Mouse (Mus musculus) 3134 (cell line): Measurements from ENCODE around the gene Sars.
A peak's percentile ranks its signal among the peaks of the same experiment; 100 is the strongest.

Experiments
- DNase-seq: peaks from one replicate; pipeline ENCODE4 v3.0.0-alpha.2; 2011; ENCODE audit warnings: low spot score; ENCODE audit not compliant: insufficient read length; ENCODE audit errors: extremely low read depth

Sars gene

DNA sequence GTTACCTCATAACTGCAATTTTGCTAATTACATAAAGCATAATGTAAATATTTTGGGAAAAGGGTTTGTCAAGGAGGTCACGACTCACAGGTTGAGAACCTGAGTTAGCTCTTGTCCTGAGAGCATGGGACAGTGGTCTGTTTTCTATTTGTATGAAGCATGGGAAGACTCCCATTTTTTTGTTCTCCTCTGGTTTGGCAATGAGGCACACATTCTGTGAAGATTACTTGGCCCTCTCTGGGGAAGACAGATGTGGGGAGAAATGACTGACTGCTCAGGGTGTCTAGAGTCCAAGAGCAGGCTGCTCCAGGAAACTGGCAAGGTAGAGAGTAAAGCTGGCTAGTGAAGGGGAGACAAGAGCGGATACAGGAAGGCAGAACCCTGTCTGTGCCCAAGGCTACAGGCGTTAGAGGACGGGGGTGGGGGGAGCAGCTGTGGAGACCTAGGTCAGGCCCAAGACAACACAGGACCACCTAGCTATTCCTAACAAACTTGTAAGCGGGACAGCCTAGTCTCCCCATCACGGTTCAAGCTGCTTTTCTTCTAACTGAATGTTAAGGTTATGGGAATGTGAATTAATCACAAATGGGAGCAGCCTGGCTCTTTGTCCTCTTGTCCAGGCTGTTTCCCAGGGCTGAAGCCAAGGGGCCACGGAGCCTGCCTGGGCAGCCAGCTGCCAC, 19.9 kb downstream of the Sars start:
- no peak for DNase-seq

DNA sequence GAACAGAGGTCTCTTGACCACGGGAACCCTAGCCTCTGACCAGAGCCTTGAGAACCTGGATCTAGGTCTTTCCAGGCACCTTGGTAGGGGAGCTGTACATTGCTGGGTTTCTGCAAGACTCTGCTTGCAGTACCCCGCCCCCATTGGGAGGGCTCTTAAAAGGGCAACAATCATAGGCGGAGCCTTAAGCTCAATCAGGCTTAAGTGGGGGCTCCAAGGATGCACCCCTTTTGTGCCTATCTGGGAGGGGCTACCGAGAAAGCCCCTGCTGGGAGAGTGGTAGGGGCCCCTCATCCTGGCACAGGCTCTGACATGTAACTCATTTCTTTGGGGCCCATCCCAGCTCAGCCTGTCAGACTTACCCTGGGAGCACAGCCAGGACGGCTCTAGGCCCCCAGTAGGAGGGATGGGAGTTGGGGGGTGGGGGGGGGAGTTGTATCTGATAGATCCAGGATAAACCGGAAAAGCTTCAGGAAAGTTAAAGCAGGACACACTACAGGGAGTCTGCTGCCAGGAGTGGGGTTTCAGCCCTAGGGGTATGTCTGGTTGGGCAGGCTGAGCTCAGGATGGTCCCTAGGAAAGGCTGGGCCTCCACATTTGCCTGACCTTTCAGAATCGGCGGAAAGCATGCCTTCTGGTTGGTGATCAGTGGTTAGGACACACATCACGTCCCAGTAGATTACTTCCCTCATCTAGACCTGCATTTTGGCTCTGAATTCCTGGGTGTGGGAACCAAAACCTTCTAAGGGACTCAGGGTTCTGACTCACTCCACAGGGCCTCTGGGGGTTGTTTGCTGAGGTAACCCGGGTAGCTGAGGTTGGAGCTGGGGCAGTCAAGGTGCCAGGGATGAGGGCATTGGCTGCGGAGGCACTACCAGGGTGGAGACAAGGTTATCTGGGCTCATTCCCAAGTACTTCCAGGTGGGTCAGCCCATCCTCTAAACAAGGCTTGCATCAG, 20.9 kb downstream of the Sars start:
- peak; percentile 52 for DNase-seq

DNA sequence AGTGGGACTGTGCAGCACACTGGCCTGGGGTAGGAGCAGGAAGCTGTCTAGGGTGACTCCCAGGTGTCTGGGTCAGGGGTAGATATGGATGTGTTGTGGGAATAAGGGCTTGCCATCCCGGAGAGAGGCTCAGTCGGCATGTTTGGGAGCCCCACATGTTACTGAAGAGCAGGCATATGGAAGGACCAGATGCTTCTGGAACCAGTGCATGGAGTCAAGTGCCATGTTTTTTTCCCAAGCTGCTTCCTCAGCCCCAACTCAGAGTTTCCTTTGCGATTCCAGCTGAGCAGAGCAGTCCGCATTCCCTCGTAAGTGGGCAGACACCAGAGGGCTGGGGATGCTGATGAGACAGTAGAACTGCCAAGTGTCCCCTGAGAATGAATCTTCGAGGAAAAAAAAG, 22.0 kb downstream of the Sars start:
- DNase-seq, result no peak

DNA sequence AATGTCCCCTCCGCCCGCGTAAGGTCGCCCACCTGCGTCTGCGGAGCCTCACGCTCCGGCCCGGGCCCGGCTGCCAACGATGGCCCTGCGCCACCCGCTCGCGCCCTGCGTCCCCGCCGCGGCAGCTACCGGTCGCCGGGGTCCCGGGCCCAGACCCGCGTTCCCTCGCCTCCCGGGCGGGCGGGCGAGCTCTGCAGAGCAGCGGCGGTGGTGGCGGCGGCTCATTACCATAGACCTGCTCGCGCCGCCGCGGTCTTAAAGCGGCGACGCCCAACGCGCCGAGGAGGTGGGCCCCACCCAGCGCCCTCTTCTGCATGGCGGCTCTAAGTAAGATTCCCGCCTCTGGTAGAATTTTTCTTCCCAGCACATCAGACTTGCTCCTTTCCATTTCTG, 29.2 kb downstream of the Sars start:
- DNase-seq, result no peak

DNA sequence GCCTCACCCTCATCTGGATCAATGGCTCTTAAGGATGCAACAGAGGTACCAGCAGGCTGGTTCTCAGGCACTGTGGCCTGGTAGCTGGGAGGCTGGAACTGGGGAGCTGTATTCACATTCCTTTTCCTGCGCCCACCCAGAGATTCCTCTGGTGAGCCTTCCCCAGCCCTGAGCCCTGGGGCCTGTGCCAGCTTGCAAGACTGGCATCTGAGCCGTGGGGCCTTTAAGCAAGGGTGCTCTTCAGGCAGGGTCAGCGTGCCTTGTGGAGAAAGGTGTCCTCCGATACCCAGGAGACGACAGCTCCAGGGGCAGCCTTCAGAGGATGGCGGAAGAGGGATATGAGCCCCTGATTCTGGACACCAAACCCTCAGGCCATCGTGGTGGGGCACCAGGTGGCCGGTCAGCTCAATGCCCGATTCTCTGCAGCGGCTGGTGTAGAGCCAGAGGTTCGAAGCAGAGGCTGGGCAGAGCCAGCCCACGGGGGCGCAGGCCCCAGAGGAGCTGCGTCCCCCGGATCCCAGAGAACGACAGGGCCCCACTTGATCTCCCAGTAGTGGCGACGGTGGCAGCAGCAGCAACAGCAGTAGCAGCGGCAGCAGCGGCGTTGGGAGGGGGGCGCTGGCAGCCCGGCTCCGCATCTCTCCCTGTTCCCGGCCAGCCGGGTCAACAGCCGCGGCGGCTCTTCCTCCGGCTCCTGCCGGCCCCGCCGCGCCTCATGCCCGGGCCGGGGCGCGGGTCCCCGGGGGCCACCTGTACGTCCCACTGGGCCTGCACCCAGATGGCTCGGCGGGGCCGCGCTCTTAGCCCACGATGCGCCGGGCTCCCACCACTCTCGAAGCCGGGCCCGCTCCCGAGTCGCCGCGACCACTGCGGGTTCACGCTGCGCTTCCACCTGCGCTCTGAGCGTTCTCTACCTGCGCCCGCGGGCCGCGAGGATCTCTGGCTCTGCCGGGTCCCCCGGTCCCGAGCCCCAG, 29.9 kb downstream of the Sars start, which contains the start of gene Celsr2:
Gene Celsr2, minus strand, starts transcription at position 696 of the 974 bp plus-strand sequence.
- DNase-seq, result no peak

DNA sequence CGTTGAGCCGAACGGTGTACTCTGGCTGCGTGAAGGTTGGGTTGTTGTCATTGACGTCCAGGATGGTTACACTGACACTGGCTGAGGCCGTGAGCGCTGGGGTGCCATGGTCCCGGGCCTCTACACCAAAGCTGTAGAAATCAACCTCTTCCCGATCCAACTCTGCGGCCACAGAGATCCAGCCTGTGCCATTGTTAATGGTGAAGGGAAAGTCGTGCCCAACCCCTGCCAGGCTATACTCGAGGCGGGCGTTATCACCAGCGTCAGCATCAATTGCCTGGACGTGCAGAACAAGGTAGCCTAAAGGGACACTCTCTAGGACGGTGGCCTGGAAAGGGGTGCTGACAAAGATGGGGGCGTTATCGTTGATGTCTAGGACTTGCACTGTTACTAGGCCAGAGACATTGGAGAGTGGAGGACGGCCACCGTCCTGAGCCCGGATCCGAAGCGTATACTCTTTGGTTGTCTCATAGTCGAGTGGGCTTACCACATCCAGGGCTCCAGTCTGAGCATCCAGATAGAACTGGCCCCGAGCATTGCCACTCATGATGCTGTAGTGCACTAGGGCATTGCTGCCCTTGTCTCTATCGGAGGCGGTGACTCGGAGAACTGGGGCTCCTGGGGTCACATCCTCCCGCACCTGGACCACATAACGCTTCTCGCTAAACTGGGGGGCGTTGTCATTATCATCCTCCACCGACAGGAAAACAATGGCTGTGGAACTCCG, 31.2 kb downstream of the Sars start:
- DNase-seq, result no peak

DNA sequence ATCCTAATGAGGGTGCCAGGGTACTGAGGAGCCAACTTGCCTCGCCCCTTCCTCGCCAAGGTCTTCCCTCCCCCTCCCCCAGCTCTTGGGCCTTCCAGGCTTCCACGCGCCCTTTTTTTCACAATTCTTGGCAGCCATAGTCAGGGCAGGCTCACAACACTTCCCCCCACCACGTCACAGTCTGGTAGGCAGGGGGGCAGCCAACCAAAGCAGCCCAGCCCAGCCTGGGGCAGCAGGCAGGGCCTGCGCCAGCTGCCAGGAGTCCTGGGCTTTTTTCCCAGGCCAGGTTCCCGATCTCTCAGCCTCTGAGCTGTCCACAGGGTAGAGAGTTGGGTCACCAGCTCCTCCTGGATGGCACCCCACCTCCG, 33.3 kb downstream of the Sars start:
- DNase-seq, result no peak

DNA sequence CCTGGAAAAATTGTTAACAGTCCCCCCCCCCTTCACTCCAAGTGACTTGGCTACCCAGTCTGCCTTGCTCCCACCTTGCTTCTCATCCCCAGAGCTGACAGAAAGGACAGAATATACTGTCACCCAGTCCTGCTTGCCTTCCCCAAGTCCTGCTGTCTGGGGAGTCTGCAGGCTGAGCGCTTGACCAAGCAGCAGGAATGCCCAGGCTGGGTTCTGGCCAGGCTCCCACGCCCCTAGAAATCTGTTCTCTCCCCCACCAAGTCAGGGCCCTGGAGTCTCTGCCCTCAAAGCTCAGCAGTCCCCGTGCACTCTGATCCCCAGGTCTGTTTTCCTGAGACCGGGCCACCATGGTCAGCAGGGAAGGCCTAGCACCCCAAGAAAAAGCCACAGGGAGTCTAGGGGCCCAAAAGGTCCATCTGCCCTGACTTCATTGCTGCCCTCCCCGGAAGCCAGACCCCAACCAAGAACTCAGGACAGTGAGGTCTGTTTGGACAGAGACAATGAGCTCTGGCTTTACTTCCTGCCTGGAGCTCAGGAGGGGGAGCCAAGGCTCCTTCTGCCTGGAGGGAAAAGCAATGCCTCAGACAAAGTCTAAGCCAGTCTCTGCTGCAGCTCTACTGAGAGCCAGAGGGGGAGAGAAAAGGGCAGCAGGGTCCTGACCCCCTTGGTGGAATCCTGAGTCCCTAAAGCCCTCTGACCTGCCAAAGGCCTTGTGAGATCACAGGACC, 33.8 kb downstream of the Sars start:
- DNase-seq, result no peak

DNA sequence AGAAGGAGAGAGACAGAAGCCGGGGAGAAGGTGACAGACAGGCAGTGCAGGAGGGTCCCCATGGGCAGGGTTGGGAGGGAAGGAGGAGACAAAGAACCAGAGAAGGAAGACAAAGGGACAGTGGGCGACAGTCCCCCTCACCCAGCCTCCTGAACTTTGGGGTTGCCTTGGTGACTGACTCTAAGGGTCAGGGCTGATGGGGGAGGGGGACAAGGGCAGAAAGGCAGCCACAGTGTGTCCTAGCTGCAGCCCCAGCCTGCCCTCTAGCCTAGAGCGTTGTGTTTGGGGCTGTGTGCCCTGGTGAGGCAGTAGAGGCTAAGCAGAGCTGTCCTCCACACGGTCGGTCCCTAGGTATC, 34.7 kb downstream of the Sars start:
- no peak for DNase-seq

DNA sequence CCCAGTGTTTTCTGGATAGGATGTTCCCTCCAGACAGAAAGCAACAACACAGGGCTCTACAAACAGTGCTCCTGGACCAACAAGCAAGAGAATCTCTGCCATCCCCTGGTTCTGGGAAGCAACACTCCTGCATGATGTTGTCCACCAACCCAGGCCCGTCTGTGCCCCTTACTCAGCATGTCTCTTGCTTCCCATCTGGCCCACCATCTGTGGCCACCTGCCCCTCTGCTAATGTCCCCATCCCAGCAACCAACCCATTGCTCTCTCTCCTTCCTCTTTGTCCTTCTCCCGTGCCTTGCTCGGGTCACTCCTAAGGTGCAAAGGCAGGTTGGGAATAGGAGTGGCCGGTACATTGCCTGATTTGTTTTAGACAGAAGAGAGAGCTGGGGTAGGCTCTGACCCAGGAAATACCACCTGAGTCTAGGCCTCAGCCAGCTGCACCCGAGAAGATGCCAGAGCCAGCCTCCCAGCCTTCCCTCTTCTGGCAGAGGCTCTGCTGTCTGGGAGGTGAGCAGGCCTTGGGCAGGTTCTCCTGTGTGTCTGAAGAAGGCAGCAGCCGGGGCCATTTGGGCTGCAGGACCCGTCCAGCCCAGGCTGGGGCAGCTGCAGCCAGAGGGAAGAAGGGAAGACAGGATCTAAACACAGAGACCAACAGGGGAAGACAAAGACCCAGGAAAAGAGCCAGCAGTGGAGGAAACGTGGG, 35.2 kb downstream of the Sars start:
- DNase-seq, result no peak

DNA sequence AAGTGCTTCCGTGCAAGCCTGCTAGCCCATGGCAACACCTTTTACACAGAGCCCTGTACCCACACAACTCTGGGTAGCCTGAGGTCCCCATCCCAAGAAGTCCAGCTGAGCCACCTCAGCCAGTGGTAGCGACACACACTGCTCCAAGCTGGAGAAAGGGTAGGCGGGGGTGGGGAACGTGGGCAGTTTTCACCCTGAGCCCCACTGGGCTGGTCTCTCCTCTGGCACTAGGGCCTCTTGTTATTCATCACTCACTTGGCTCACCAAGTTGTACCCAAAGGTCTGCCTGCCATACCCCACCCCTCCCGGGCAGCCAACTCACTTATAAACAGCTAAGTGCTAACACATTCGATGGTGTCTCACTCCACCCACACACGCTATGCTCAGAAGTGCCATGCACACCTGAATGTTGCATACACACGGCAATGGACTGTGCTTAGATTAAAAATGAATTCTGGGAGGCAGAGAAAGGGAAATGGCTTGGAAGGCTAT, 36.4 kb downstream of the Sars start:
- DNase-seq, result no peak

DNA sequence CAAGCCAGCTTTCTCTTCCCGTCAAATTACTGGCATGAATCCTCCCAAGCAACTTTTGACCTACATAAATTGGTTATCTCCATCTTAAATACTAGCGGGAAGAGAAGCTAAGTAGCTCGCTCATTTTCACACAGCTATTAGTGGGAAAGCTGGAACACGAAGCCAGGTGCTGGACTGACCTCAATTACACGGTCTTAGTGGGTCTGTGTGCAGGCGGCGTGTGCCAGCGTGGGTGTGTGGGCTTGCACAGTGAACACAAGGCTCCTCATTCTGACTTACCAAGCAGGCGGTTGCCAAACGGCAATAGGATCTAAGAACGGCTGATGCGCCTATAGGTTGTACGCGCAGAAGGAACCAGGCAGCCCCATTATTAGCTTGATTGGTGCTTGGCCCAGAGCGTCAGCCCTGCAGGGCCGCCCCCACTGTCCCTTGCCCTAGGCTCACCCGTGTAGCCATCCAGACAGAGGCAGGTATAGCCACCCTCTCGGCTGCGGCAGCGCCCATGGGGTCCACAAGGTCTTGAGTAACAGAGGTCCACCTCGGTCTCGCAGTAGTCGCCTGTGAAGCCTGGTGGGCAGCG, 38.6 kb downstream of the Sars start:
- DNase-seq, result no peak

DNA sequence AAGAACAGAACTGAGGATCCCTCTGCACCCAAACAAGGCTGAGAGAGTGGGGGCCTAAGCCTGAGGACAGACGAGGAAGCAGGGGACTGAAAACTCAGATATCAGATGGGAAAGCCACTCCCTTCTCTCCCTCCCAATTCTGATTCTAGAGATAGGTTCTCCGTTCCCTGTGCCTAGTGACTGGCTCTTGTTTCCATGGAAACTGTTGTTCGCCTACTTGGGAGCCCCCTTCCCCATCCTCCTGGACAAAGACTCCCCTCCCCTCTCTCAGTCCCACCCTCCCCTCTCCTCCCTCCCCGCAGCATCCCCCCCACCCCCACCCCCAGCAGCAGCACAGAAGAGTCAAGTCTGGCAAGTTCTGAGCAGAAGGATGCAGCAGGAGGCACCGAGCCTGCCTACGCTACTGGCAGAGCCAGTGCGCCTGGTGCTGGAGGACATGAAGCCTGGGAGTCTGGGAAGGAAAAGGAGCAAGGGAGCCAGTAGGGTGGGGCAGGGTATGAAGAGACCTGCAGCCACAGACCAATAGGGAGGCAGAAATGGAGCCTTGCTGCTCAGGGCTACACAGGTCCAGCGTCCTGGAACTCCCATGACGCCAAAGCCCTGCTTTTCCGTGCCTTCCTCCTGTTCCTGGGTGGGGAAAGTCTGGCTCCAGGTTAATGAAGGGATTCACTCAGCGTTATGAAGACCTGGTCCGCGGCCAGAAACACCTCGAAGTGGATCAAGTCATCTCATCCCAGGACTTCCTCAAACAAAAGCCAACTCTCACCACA, 39.3 kb downstream of the Sars start:
- DNase-seq, result no peak

DNA sequence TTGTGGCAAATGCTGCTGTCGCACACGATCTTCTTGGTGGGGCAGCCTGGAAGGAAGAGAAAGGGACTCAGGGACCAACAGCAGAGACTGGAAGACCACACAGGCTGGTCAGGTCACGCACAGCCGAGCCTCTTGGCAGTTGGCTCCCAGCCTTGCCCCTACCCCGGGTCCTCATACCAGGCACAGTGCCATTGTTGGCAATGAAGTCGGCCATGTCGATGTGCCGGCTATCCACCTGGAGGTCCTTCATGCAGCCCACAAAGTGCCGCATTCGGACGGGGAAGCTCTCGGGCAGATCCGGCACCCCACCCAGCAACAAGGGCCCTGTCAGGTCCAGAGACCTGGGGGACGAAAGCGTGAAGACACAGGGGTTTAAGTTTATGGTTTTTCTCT, 42.5 kb downstream of the Sars start:
- DNase-seq, result no peak

DNA sequence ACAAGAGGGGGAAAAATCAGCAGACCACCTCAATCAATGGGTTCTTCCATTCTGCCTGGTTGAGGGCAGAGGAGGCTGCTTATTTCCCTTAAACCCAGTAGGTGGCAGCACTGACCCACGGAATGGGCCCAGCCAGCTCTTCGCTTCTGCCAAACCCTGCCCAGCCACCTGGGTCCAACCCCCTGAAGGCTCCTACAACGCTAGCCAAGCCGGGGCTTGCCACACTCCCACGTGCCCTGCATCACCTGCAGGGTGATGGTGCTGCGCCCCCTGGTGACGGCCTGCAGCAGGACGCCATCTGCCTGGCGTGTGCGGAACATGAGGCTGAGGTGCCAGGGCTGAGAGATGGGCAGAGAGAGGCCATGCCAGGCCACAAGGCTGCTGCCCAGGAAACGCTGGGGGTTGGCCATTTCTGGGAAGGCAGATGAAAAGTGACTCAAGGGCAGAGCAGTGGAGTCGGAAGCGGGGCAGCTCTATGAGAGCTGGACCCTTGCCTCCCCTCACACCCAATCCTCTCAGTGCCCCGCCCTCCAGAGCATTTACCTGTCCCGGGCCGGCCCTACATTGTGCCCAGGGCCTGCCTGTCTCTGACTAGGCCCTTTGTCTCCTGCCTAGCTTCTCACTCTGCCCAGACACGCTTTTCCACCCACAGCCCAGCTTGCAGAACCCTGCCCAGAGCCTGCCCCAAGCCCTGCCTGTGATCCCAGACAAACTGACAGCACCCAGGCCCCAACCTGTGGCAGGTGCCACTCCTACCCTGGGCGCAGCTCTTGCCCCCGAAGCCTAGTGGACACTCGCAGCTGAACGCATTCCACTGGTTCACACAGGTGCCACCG, 43.1 kb downstream of the Sars start:
- peak; percentile 93 for DNase-seq

DNA sequence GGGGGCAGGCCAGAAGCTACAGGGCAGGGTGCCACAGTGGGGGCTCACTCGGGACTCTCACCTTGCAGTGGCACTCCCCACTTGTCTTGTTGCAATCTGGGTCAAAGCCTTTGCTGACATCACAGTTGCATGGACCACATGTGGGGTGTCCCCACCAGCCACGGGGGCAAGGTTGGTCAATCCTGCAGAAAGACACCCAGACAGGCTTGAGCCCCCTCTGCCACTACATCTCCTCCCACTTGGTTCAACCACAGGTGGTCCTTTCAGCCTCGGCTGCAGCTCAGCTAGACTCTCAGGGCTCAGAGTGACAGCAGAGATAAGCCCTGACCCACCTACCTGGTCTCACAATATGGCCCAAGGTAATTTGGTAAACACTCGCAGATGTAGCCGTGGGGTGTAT, 44.6 kb downstream of the Sars start:
- DNase-seq, result no peak

DNA sequence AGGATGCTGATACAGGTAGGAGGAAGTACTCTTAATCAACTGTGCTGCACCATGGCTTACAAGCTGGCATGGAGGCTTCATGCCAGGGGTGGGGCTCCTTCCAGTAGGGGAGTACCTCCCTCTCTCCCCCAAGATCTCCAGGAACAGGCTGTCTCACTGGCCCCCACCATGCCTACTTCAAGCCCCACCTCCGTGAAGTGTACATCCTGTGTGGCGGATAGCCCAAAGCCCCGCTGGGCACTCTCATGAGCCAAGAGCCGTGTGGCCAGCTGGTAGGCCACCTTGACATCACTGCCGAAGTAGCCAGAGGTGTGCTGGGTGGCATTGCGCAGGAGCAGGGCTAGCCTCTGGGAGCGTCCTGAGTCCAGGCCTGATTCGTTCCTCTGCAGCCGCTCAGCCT, 46.7 kb downstream of the Sars start:
- no peak for DNase-seq
